Mouse (Mus musculus) liver, postnatal 0 days (tissue): ENCODE measurements around the gene Slc25a35.

Experiments
- CTCF ChIP-seq: sonication (generic); IDR thresholded peaks from 2 replicates; pipeline ENCODE4 v1.5.1; 2016; ENCODE audit warnings: antibody characterized with exemption, low read depth
- EP300 ChIP-seq: IDR thresholded peaks from 2 replicates; pipeline ENCODE4 v1.6.1; 2016; ENCODE audit warnings: antibody characterized with exemption, low read depth, mild to moderate bottlenecking

- no peak for TF ChIP-seq CTCF
- no peak for TF ChIP-seq EP300
These were observed 13.0 kb downstream of the Slc25a35 start for GRCm38 (mm10) chr11:68980919-68981318.
